Mouse (Mus musculus) urinary bladder, adult 2 months (tissue): Measurements from ENCODE around the gene Arhgef12. TPM values are rescaled to one million over a fixed set of nuclear protein-coding genes. Genes with fewer than 3 reads are reported as not detected.

Source experiments
- DNase-seq: peaks from one replicate; pipeline ENCODE4 v3.0.0; 2022; ENCODE audit warnings: low spot score
- polyA plus RNA-seq: library from polyadenylated mRNA; depleted of rRNA; stranded (reverse); fragments of >200 nt; gene quantifications from 2 replicates; pipeline ENCODE4 v1.2.3, GENCODE M21; 2012

The Arhgef12 gene
- polyA plus RNA-seq, 1 experiment = 34.8 TPM

- no peak for DNase-seq
Observed at GRCm38 (mm10) chr9:43108721-43109120, 1.7 kb upstream of the Arhgef12 start.

- DNase-seq = no peak
Observed at GRCm38 (mm10) chr9:43108081-43108480, 1.0 kb upstream of the Arhgef12 start.

GRCm38 (mm10) chr9:43107555-43107954 lies 516 bp upstream of the Arhgef12 start:
- no peak for DNase-seq

GRCm38 (mm10) chr9:43106426-43107186 lies 433 bp downstream of the Arhgef12 start:
- DNase-seq = peak; percentile 44

- peak; percentile 87 for DNase-seq
Observed at GRCm38 (mm10) chr9:43105664-43106361, 1.2 kb downstream of the Arhgef12 start.

GRCm38 (mm10) chr9:43104873-43105663 lies 2.0 kb downstream of the Arhgef12 start:
- peak; percentile 36 for DNase-seq

GRCm38 (mm10) chr9:43104526-43104872 lies 2.5 kb downstream of the Arhgef12 start:
- no peak for DNase-seq

- DNase-seq = no peak
Observed at GRCm38 (mm10) chr9:43103675-43104299, 3.3 kb downstream of the Arhgef12 start.

- no peak for DNase-seq
Observed at GRCm38 (mm10) chr9:43102931-43103330, 4.1 kb downstream of the Arhgef12 start.

GRCm38 (mm10) chr9:43101936-43102595 lies 5.0 kb downstream of the Arhgef12 start:
- DNase-seq = no peak

GRCm38 (mm10) chr9:43098922-43099321 lies 8.1 kb downstream of the Arhgef12 start:
- no peak for DNase-seq

GRCm38 (mm10) chr9:43097801-43098557 lies 9.1 kb downstream of the Arhgef12 start:
- DNase-seq = no peak

GRCm38 (mm10) chr9:43096337-43096736 lies 10.7 kb downstream of the Arhgef12 start:
- no peak for DNase-seq

- DNase-seq = no peak
Observed at GRCm38 (mm10) chr9:43094828-43095227, 12.2 kb downstream of the Arhgef12 start.

GRCm38 (mm10) chr9:43093803-43094202 lies 13.2 kb downstream of the Arhgef12 start:
- DNase-seq = no peak

- DNase-seq = no peak
Observed at GRCm38 (mm10) chr9:43085686-43086285, 21.3 kb downstream of the Arhgef12 start.

GRCm38 (mm10) chr9:43084496-43085362 lies 22.3 kb downstream of the Arhgef12 start:
- DNase-seq = no peak

GRCm38 (mm10) chr9:43083441-43084055 lies 23.5 kb downstream of the Arhgef12 start:
- DNase-seq = no peak

- no peak for DNase-seq
Observed at GRCm38 (mm10) chr9:43078711-43079110, 28.3 kb downstream of the Arhgef12 start.
